Mouse (Mus musculus) heart, adult 2 months (tissue): ENCODE data around the gene Gm20388. TPM values are rescaled to one million over a fixed set of nuclear protein-coding genes. Genes with fewer than 3 reads are reported as not detected.
A peak's percentile ranks its signal among the peaks of the same experiment; 100 is the strongest.

Source experiments
- DNase-seq, 2 experiments: peaks; one replicate each; pipeline ENCODE4 v3.0.0; 2021
- H3K27ac ChIP-seq: fragments of 200-600 bp; 2 replicates; pipeline ENCODE4 v1.8.1; 2022
- H3K27me3 ChIP-seq: fragments of 200-500 bp; 2 replicates; pipeline ENCODE4 v1.6.1; 2012; ENCODE audit warnings: mild to moderate bottlenecking, low read length, inconsistent platforms, mixed read lengths; ENCODE audit not compliant: control insufficient read depth, insufficient read depth
- H3K36me3 ChIP-seq: fragments of 200-500 bp; 2 replicates; pipeline ENCODE4 v1.6.1; 2012; ENCODE audit warnings: low read length, inconsistent platforms; ENCODE audit not compliant: control insufficient read depth, insufficient read depth
- H3K4me1 ChIP-seq: fragments of 200-500 bp; 2 replicates; pipeline ENCODE4 v1.6.1; 2011; ENCODE audit warnings: low read length; ENCODE audit not compliant: control insufficient read depth, insufficient read depth
- H3K4me3 ChIP-seq: fragments of 200-600 bp; 2 replicates; pipeline ENCODE4 v1.8.1; 2022
- H3K79me2 ChIP-seq: fragments of 200-500 bp; replicated peaks from 2 replicates; pipeline ENCODE4 v1.6.1; 2012; ENCODE audit warnings: mild to moderate bottlenecking, inconsistent platforms, low read length, moderate library complexity, mixed read lengths; ENCODE audit not compliant: control insufficient read depth, insufficient read depth
- H3K9ac ChIP-seq: fragments of 200-500 bp; 2 replicates; pipeline ENCODE4 v1.6.1; 2012; ENCODE audit warnings: low read depth, mild to moderate bottlenecking, control low read depth, inconsistent platforms, low read length, mixed read lengths
- CTCF ChIP-seq: fragments of 200-600 bp; IDR thresholded peaks from 2 replicates; pipeline ENCODE4 v1.8.1; 2022; ENCODE audit warnings: antibody characterized with exemption, mild to moderate bottlenecking, moderate library complexity
- EP300 ChIP-seq: fragments of 200-500 bp; IDR thresholded peaks from 2 replicates; pipeline ENCODE4 v1.6.1; 2011; ENCODE audit warnings: low read depth, low read length, control low read depth; ENCODE audit not compliant: insufficient read depth
- POLR2A ChIP-seq: fragments of 200-500 bp; IDR thresholded peaks from 2 replicates; pipeline ENCODE4 v1.6.1; 2011; ENCODE audit warnings: mild to moderate bottlenecking, low read depth, low read length, control low read depth; ENCODE audit not compliant: insufficient read depth
- WGBS: fragments of 180-500 bp; shearing (Covaris S2); methylation state at CpG from one replicate; pipeline ENCODE4 v1.1.7; 2018; 5-methylcytosine and 5-hydroxymethylcytosine counted together
- intact Hi-C: fragments of 180-260 bp; cut with DNase I; formaldehyde crosslinking; loops from one replicate; pipeline ENCODE4 v1.15.1; 2025
- polyA plus RNA-seq: library from polyadenylated mRNA; depleted of rRNA; stranded (reverse); fragments of >200 nt; gene quantifications from 2 replicates; pipeline ENCODE4 v1.2.3, GENCODE M21; 2012
- total RNA-seq, 2 experiments: library from RNA; stranded (reverse); gene quantifications; 2 replicates each; pipeline ENCODE4 v1.2.3; 2021

The Gm20388 gene
- total and polyA plus RNA-seq, 3 experiments, result 1.8 to 32.3 TPM; not detected in 1

- H3K27ac ChIP-seq, result no peak overlapping the region
- DNase-seq, result no peak
Measured at GRCm38 (mm10) chr8:120561539-120562435, 651.1 kb downstream of the Gm20388 start.

DNA sequence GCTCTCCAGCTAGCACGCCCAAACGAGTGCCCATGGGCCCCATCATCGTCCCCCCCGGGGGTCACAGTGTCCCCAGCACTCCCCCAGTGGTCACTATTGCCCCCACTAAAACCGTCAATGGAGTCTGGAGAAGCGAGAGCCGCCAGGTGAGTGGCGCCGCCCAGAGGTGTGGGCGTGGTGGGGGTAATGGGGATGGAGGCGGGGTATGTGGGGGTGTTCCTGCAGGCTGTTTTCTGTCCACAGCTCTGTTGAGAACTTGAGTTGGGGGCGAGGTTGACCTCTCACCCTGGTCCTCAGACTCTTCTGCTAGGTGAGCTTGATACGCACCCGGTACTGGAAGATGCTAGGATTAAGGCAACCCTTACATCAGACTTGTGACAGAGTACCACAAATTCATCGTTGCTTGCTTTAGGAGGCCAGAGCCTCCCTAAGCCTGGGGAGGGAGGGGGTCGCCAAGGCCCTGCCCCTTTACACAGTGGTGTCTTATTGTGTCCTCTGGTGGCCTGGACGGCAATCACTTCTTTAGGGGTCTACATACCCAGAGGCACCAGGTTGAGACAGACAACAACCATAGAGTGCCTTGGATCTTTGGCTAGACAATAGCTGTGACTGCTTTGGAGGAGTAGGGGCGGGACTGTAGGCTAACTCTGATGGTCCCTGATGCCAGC, 652.2 kb downstream of the Gm20388 start:
- no peak overlapping the region for H3K9ac ChIP-seq
- H3K4me1 ChIP-seq, result peaks cover 16% of the 10 kb centered on the region
- no peaks in the 10 kb centered on the region for H3K27me3 ChIP-seq
- H3K79me2 ChIP-seq, result no peaks in the 10 kb centered on the region
- no peak for DNase-seq
- no peak overlapping the region for H3K4me3 ChIP-seq
- H3K36me3 ChIP-seq, result peaks cover 2% of the 10 kb centered on the region; the same call in 1 of the 2 replicates
- intact Hi-C loops, result loop anchor here (2.0 kb wide), 1 partner anchor 20 kb away; no protein-coding TSS in a partner anchor
- TF ChIP-seq POLR2A, result no peak
- no peak for TF ChIP-seq EP300
- no peak for TF ChIP-seq CTCF
- 89% methylated on average over 18 of the region's 18 CpGs for WGBS
- peak overlapping the region; percentile 73 for H3K27ac ChIP-seq

More at GRCm38 (mm10) chr8:120561539-120562435, 651.1 kb downstream of the Gm20388 start:
- intact Hi-C loops, result loop anchor here (2.0 kb wide), 1 partner anchor 19 kb away; no protein-coding TSS in a partner anchor
- TF ChIP-seq EP300, result no peak
- TF ChIP-seq CTCF, result peak; percentile 61
- Histone ChIP-seq H3K9ac (no peak overlapping the region), H3K27me3 (no peaks in the 10 kb centered on the region), H3K4me3 (no peak overlapping the region), H3K4me1 (peaks cover 16% of the 10 kb centered on the region), H3K36me3 (peaks cover 2% of the 10 kb centered on the region; the same call in 1 of the 2 replicates), H3K79me2 (no peaks in the 10 kb centered on the region; the same call in 1 of the 2 replicates)
- WGBS, result 78% methylated on average over 22 of the region's 22 CpGs

DNA sequence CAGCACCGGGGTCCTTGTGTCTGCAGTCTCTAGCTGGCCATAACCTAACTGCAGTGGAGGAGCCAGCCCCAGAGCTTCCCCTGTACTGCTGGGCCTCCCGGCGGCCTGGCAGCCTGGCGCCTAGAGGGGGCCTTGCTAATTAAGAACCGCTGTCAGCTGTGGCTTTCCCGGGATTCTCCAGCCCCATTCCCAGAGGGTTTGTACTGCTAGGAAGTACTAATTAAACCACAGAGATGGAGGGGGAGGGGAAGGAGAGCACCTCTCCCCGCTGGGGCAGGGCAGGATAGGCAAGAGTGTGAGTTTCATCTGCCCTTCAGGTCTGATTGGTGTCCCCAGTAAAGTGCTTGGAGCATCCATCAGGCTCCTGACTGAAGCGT, 652.7 kb downstream of the Gm20388 start:
- peaks cover 2% of the 10 kb centered on the region; the same call in 1 of the 2 replicates for H3K36me3 ChIP-seq
- H3K4me3 ChIP-seq, result 0 out of 2 replicates have a peak overlapping the region, but pooled peaks have one; percentile 7
- no peak for DNase-seq
- WGBS, result 11% methylated on average over 8 of the region's 8 CpGs
- no peak overlapping the region for H3K9ac ChIP-seq
- H3K27me3 ChIP-seq, result no peaks in the 10 kb centered on the region
- intact Hi-C loops, result loop anchor here (2.0 kb wide), 1 partner anchor 21 kb away; no protein-coding TSS in a partner anchor
- no peaks in the 10 kb centered on the region for H3K79me2 ChIP-seq
- TF ChIP-seq EP300, result no peak
- TF ChIP-seq CTCF, result no peak
- TF ChIP-seq POLR2A, result no peak
- H3K4me1 ChIP-seq, result peaks cover 16% of the 10 kb centered on the region
- peak overlapping the region; percentile 73 for H3K27ac ChIP-seq

- Histone ChIP-seq H3K4me1 (peaks cover 16% of the 10 kb centered on the region), H3K9ac (peak overlapping the region; percentile 4; the same call in 1 of the 2 replicates), H3K27ac (peak overlapping the region; percentile 73), H3K27me3 (no peaks in the 10 kb centered on the region), H3K4me3 (no peak overlapping the region), H3K36me3 (peaks cover 2% of the 10 kb centered on the region; the same call in 1 of the 2 replicates), H3K79me2 (no peaks in the 10 kb centered on the region)
- peak; percentile 51 for TF ChIP-seq CTCF
- no peak for TF ChIP-seq POLR2A
- TF ChIP-seq EP300, result peak; percentile 66; the same call in 1 of the 2 replicates
- DNase-seq, result peak; percentile 89 to 93
- intact Hi-C loops, result loop anchor here (2.0 kb wide), 1 partner anchor 21 kb away; no protein-coding TSS in a partner anchor
- 3% methylated on average over 20 of the region's 20 CpGs for WGBS
Measured at GRCm38 (mm10) chr8:120563851-120564837, 653.5 kb downstream of the Gm20388 start.

DNA sequence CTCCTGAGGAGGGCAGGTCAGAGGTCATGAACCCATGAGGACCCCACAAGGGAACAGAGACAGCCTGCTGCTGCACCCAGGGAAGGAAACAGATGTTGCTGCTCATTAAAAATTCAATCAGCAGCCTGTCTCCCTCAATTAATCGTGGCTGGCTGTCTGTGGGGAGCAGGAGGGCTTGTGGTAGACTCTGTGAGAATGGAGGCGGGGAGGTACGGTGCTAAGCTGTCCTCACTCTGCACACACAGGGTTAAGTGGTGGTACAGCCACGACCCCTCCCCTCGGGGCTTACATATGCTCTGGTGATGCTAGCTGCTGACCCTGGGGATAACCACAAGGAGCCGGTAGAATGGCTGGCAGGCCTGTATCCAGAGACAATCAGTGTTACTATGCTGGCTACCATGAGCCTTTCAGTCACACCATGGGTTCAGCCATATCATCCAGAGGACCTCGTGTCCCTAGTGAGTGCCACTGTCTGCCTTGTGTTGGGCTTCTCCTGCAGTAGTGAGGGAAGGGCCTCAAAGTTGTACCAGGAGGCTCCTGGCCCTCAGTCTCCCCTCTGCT, 654.6 kb downstream of the Gm20388 start:
- TF ChIP-seq CTCF (no peak), EP300 (no peak), POLR2A (no peak)
- no peak for DNase-seq
- 63% methylated on average over 7 of the region's 7 CpGs for WGBS
- no peak overlapping the region for H3K27ac ChIP-seq
- H3K79me2 ChIP-seq, result no peaks in the 10 kb centered on the region
- H3K36me3 ChIP-seq, result peaks cover 2% of the 10 kb centered on the region; the same call in 1 of the 2 replicates
- intact Hi-C loops, result no loop called here
- H3K4me3 ChIP-seq, result no peak overlapping the region
- peaks cover 16% of the 10 kb centered on the region for H3K4me1 ChIP-seq
- H3K27me3 ChIP-seq, result no peaks in the 10 kb centered on the region
- H3K9ac ChIP-seq, result no peak overlapping the region
